Mouse (Mus musculus) embryonic facial prominence, embryonic 12.5 days (tissue): ENCODE measurements around the gene Mlc1. TPM values are rescaled to one million over a fixed set of nuclear protein-coding genes. Genes with fewer than 3 reads are reported as not detected.
A peak's percentile ranks its signal among the peaks of the same experiment; 100 is the strongest.

Source experiments
- ATAC-seq: fragments of 200-750 bp; cut with Nextera tagmentation; 2 replicates; pipeline ENCODE4 v1.8.0; 2017; ENCODE audit not compliant: insufficient number of reproducible peaks, insufficient read depth, low FRiP score, low TSS enrichment
- H3K27ac ChIP-seq: fragments of 300-500 bp; sonication (generic); 2 replicates; pipeline ENCODE4 v1.5.1; 2016; ENCODE audit warnings: mild to moderate bottlenecking
- H3K27me3 ChIP-seq: fragments of 300-500 bp; sonication (generic); 2 replicates; pipeline ENCODE4 v1.6.1; 2016; ENCODE audit warnings: mild to moderate bottlenecking, moderate library complexity
- H3K36me3 ChIP-seq: fragments of 300-500 bp; sonication (generic); 2 replicates; pipeline ENCODE4 v1.6.1; 2016; ENCODE audit warnings: mild to moderate bottlenecking
- H3K4me1 ChIP-seq: fragments of 300-500 bp; sonication (generic); 2 replicates; pipeline ENCODE4 v1.6.1; 2016
- H3K4me2 ChIP-seq: fragments of 300-500 bp; sonication (generic); replicated peaks from 2 replicates; pipeline ENCODE4 v1.6.1; 2016; ENCODE audit warnings: mild to moderate bottlenecking, moderate library complexity
- H3K4me3 ChIP-seq: fragments of 300-500 bp; sonication (generic); 2 replicates; pipeline ENCODE4 v1.5.1; 2016; ENCODE audit warnings: mild to moderate bottlenecking
- H3K9ac ChIP-seq: fragments of 300-500 bp; sonication (generic); 2 replicates; pipeline ENCODE4 v1.6.1; 2016; ENCODE audit warnings: mild to moderate bottlenecking, moderate library complexity
- H3K9me3 ChIP-seq: fragments of 300-500 bp; sonication (generic); 2 replicates; pipeline ENCODE4 v1.6.1; 2016; ENCODE audit warnings: mild to moderate bottlenecking, moderate library complexity
- WGBS: fragments of 180-500 bp; shearing (Covaris S2); methylation state at CpG from one replicate; pipeline ENCODE4 v1.1.7; 2016; 5-methylcytosine and 5-hydroxymethylcytosine counted together
- polyA plus RNA-seq: library from polyadenylated mRNA; unstranded; fragments of >200 nt; fragmentation: Nextera tagmentation; extraction: Ambion mirVana; gene quantifications from 2 replicates; pipeline ENCODE4 v1.2.1, GENCODE M21; 2016

Mlc1 gene
- polyA plus RNA-seq, 1 experiment from 2014 or later = 0.59 TPM

DNA sequence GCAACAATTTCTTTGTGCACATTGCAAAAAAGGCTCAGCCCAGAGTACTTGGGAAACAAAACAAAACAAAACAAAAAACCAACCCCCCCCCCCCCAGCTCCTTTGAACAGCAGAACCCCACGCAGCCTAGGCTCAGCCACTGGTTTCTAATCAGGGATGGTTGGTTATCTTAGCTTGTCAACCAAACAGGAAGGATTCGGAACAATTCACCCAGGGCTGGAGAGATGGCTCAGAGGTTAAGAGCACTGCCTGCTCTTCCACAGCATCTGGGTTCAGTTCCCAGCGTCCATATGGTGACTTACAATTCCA is 285 bp upstream of the Mlc1 start:
- ATAC-seq = no peak
- H3K4me2 ChIP-seq = no peak overlapping the region
- H3K27ac ChIP-seq = no peak overlapping the region
- no peaks in the 10 kb centered on the region for H3K4me1 ChIP-seq
- H3K9me3 ChIP-seq = no peaks in the 10 kb centered on the region
- no peaks in the 10 kb centered on the region for H3K36me3 ChIP-seq
- 70% methylated on average over 3 of the region's 3 CpGs for WGBS
- no peak overlapping the region for H3K4me3 ChIP-seq
- H3K9ac ChIP-seq = no peak overlapping the region
- no peaks in the 10 kb centered on the region for H3K27me3 ChIP-seq

DNA sequence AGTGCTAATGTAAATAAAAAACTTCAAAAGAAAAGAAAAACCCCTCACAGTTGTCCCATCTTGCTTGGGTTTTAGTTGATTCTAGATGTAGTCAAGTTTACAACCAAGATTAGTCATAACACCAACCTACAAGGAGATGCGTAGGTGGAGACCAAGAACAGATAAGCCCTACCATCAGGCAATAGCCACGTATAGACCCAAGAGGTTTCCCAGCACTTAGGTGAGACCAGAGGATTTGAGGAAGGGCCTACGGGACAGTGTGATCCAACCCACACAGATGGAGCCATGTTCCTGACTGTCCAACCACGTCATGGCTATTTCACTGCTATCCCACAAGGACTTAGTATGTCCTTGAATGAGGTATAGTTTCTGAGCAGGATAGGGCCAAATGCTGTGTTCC is 6.5 kb downstream of the Mlc1 start:
- 83% methylated on average over 4 of the region's 4 CpGs for WGBS
- H3K9ac ChIP-seq = no peak overlapping the region
- ATAC-seq = no peak

DNA sequence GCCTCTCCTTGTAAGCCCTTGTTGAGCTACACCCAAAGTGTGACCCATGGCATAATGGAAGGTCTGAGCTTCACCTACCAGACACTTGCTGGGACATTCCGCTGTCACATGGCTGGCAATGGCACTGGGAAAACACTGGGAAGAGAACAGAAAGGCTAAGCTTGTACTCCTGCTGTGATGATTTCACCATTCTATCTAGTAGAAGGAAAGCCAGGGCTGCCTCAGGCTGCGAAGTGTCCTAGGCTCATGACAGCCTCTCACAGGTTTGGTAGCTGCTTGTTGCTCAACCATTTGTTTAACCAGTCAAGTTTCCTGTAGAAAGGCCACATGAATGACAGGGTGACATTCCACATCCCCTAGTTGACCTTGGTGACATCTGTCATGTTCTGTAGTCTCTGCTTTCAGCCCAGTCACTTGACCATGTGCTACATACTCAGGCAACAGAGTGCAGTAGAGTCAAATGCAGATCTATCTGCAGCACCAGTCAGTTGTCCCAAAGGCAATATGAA is 14.7 kb downstream of the Mlc1 start:
- Histone ChIP-seq H3K27ac (no peak overlapping the region), H3K4me2 (no peak overlapping the region), H3K9ac (no peak overlapping the region), H3K4me1 (no peaks in the 10 kb centered on the region), H3K4me3 (no peak overlapping the region), H3K36me3 (no peaks in the 10 kb centered on the region), H3K9me3 (no peaks in the 10 kb centered on the region), H3K27me3 (no peaks in the 10 kb centered on the region)
- ATAC-seq = no peak
- 92% methylated on average over 2 of the region's 2 CpGs for WGBS

More for the DNA sequence above, 6.5 kb downstream of the Mlc1 start:
- H3K27ac ChIP-seq = no peak overlapping the region
- no peaks in the 10 kb centered on the region for H3K36me3 ChIP-seq
- no peak overlapping the region for H3K4me3 ChIP-seq
- no peaks in the 10 kb centered on the region for H3K27me3 ChIP-seq
- H3K9me3 ChIP-seq = no peaks in the 10 kb centered on the region
- H3K4me2 ChIP-seq = no peak overlapping the region
- H3K4me1 ChIP-seq = no peaks in the 10 kb centered on the region

DNA sequence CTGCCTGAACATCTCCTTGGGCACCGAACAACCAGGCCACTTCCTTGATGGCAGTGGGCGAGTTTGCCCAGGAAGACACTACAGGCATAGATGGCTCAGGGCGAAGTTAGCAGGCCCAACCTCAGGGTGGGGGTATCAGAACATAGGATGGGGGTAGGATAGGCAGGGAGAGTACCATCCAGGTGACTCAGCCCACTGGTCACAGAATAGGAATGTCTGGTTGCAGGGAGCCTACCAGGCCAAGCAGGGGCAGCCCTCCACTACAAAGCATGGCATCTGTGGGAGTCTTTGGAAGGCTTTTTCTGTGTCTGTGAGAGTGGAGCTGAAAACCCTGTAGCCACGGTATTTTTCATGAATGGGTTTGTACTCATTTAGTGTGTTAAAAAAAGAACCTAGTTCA is 21.3 kb downstream of the Mlc1 start:
- no peak overlapping the region for H3K4me2 ChIP-seq
- H3K4me3 ChIP-seq = no peak overlapping the region
- 0 out of 2 replicates have a peak, but pooled peaks cover 3% of the 10 kb centered on the region for H3K4me1 ChIP-seq
- 87% methylated on average over 4 of the region's 4 CpGs for WGBS
- H3K36me3 ChIP-seq = no peaks in the 10 kb centered on the region
- no peak for ATAC-seq
- peaks cover 35% of the 10 kb centered on the region for H3K27me3 ChIP-seq
- H3K9ac ChIP-seq = no peak overlapping the region
- H3K27ac ChIP-seq = no peak overlapping the region
- H3K9me3 ChIP-seq = no peaks in the 10 kb centered on the region

- Histone ChIP-seq H3K4me2 (no peak overlapping the region), H3K4me1 (0 out of 2 replicates have a peak, but pooled peaks cover 3% of the 10 kb centered on the region), H3K36me3 (no peaks in the 10 kb centered on the region), H3K9ac (no peak overlapping the region), H3K4me3 (no peak overlapping the region), H3K9me3 (no peaks in the 10 kb centered on the region), H3K27me3 (peaks cover 35% of the 10 kb centered on the region), H3K27ac (no peak overlapping the region)
- ATAC-seq = no peak
- WGBS = 80% methylated on average over 6 of the region's 6 CpGs
These were observed 23.5 kb downstream of the Mlc1 start for GRCm38 (mm10) chr15:88955342-88955741.

- H3K27ac ChIP-seq = no peak within 1 kb of the TSS
These were observed 24.3 kb downstream of the Mlc1 start, which contains the start of gene Ttll8 for GRCm38 (mm10) chr15:88954368-88955072. TSS of gene Ttll8 (minus strand) at chr15:88954418.

GRCm38 (mm10) chr15:88951246-88951645 is 27.6 kb downstream of the Mlc1 start:
- Histone ChIP-seq H3K9me3 (no peaks in the 10 kb centered on the region), H3K4me2 (no peak overlapping the region), H3K27ac (no peak overlapping the region), H3K4me1 (no peaks in the 10 kb centered on the region), H3K36me3 (no peaks in the 10 kb centered on the region), H3K9ac (no peak overlapping the region), H3K4me3 (no peak overlapping the region), H3K27me3 (peaks cover 30% of the 10 kb centered on the region)
- ATAC-seq = no peak
- WGBS = 74% methylated on average over 4 of the region's 4 CpGs

More at GRCm38 (mm10) chr15:88954368-88955072, 24.3 kb downstream of the Mlc1 start, which contains the start of gene Ttll8:
- 4% methylated on average over 50 of the region's 53 CpGs for WGBS
- H3K4me2 ChIP-seq = peak within 1 kb of the TSS; percentile 77
- ATAC-seq = no peak; the same call in 1 of the 2 replicates
- H3K9me3 ChIP-seq = no peaks in the 10 kb centered on the region
- H3K4me3 ChIP-seq = peak within 1 kb of the TSS; percentile 36
- H3K4me1 ChIP-seq = 0 out of 2 replicates have a peak, but pooled peaks cover 3% of the 10 kb centered on the region
- peaks cover 35% of the 10 kb centered on the region for H3K27me3 ChIP-seq
- no peaks in the 10 kb centered on the region for H3K36me3 ChIP-seq
- H3K9ac ChIP-seq = peak within 1 kb of the TSS; percentile 46; the same call in 1 of the 2 replicates

GRCm38 (mm10) chr15:88946851-88947250 is 32.0 kb downstream of the Mlc1 start:
- H3K4me2 ChIP-seq = no peak overlapping the region
- no peaks in the 10 kb centered on the region for H3K4me1 ChIP-seq
- H3K4me3 ChIP-seq = no peak overlapping the region
- no peak overlapping the region for H3K9ac ChIP-seq
- H3K27me3 ChIP-seq = no peaks in the 10 kb centered on the region
- no peak for ATAC-seq
- 33% methylated on average over 6 of the region's 6 CpGs for WGBS
- H3K9me3 ChIP-seq = no peaks in the 10 kb centered on the region
- H3K27ac ChIP-seq = no peak overlapping the region
- no peaks in the 10 kb centered on the region for H3K36me3 ChIP-seq

- H3K9me3 ChIP-seq = no peaks in the 10 kb centered on the region
- WGBS = 70% methylated on average over 5 of the region's 5 CpGs
- no peak overlapping the region for H3K4me3 ChIP-seq
- H3K4me2 ChIP-seq = no peak overlapping the region
- no peaks in the 10 kb centered on the region for H3K27me3 ChIP-seq
- no peaks in the 10 kb centered on the region for H3K36me3 ChIP-seq
- H3K9ac ChIP-seq = no peak overlapping the region
- H3K4me1 ChIP-seq = no peaks in the 10 kb centered on the region
- no peak for ATAC-seq
- no peak overlapping the region for H3K27ac ChIP-seq
These were observed 34.8 kb downstream of the Mlc1 start for GRCm38 (mm10) chr15:88943896-88944551.

- WGBS = 75% methylated on average over 5 of the region's 5 CpGs
- no peak overlapping the region for H3K9ac ChIP-seq
- no peaks in the 10 kb centered on the region for H3K4me1 ChIP-seq
- H3K36me3 ChIP-seq = no peaks in the 10 kb centered on the region
- H3K4me3 ChIP-seq = no peak overlapping the region
- H3K9me3 ChIP-seq = no peaks in the 10 kb centered on the region
- no peak for ATAC-seq
- H3K27ac ChIP-seq = no peak overlapping the region
- no peaks in the 10 kb centered on the region for H3K27me3 ChIP-seq
- no peak overlapping the region for H3K4me2 ChIP-seq
These were observed 36.0 kb downstream of the Mlc1 start for GRCm38 (mm10) chr15:88942783-88943182.

DNA sequence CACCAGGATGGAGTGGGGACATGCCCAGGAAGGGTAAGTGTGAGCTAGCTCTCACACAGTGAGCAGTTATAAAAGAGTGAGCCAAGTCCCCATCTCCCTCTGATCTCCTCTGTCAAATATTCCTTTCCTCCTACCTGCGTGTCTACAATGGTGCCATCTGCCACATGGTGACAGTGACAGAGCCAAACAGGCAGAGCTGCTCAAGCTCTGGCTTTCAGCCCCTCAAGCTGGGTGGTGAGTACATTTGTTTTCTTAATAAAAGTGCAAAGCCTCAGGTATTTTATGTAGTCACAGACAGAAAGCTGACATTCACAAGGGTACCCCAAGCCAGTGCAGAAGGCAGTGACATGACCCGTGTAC is 41.5 kb downstream of the Mlc1 start:
- Histone ChIP-seq H3K9me3 (no peaks in the 10 kb centered on the region), H3K4me2 (no peak overlapping the region), H3K9ac (no peak overlapping the region), H3K27me3 (no peaks in the 10 kb centered on the region; the same call in 1 of the 2 replicates), H3K4me1 (no peaks in the 10 kb centered on the region), H3K27ac (no peak overlapping the region), H3K4me3 (no peak overlapping the region), H3K36me3 (no peaks in the 10 kb centered on the region)
- ATAC-seq = no peak
- 84% methylated on average over 2 of the region's 2 CpGs for WGBS
